Mouse (Mus musculus): ENCODE data around the gene Evi2a. TPM values are rescaled to one million over a fixed set of nuclear protein-coding genes. Genes with fewer than 3 reads are reported as not detected.

The Evi2a gene
- 1 to 10 TPM in 1 of 2 experiments, under 1 TPM in 1; 0.53 to 6.1 TPM for polyA plus RNA-seq (2012; fragmentation: generic; extraction: Trizol)

DNA sequence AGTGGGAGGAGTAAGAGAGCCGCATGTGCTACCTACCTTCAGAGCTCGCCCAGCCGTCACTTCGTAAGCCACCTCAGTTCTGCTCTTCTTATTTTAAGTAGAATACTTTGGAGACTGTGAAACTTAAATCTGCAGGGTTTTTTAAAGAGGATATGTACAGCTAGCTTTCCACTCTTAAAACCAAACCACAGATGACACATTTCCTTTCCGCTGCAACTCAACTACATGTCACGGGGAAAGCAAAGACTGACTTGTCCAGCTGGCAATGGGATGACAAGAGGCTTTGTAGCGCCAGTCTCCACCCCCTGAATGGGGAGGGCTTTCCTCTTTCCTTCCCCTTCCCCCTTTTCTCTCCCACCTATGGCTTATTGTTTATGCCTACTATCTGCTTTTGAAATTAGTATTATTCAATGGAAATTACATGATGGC, at the start of gene Evi2a, which contains the start of gene Evi2:
TSS of gene Evi2a (minus strand) at position 277 of the 429 bp plus-strand sequence.
TSS of gene Evi2 (minus strand) at position 257 of the 429 bp plus-strand sequence.

DNA sequence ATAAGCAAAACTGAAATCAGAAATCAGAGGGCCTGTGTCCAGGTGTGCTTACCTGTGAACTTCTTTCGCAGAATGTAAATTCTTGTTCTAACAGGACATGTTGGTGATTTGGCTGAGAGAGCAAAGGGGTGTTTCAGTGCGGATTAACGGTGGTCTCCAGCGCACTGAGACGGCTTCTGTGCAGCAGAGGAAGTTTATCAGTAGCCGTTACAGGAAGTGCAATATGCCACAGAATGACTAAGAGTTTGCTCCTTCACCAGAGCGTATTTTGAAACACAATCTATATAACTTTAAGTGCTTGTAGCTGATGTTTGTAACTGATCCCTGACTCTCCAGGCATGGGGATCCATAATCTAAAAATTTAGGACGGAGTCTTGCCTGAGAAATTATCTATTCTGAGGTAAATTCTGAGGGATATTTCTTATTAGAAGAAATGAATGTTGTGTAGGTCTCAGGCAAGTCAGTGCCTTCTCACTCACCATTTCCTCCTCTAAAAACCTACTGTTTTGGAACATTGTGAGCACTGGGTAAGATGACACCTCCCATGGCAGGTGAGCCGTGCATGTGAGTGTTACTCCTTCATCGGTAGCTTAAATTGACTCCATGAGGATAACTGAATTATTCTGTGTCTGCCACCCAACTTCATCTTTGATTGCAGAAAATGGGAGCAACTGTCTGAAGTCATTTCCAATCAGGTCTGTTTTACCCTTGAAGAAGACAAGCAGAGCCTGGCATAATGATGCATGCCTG, 6.7 kb downstream of the Evi2a start, which contains the start of gene Evi2b:
TSS of gene Evi2b (minus strand) at position 203 of the 750 bp plus-strand sequence.

DNA sequence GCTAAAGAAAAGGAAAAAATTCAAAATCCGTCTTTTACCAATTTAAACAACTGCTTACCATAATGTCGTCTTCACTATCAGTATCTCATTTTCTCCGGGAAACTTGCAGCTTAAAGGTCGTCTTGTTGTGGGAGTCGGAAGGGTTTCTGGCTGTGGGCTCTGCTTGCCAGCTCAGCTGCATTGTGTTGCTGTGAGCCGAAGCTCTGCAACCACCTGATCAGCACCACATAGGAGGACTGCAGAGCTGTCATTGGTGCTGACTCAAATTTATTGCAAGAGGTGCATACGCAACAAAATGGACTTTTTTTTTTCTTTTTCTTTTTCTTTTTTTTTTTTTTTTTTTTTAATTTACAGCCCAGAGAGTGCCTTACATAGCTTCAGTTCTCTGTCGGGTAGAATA, 26.6 kb downstream of the Evi2a start, which contains the start of gene Omg:
TSS of gene Omg (minus strand) at position 240 of the 400 bp plus-strand sequence.

Other genes with a start within 250 kb of the Evi2a start
- gene Gm9964, start 233.7 kb downstream of the Evi2a start, polyA plus RNA-seq (2012; fragmentation: generic; extraction: Trizol), result not detected
- 1 to 10 TPM; 1.2 to 5.4 TPM for gene Nf1, start 190.9 kb downstream of the Evi2a start, polyA plus RNA-seq (2012; fragmentation: generic; extraction: Trizol)
- gene Omg, start 26.5 kb downstream of the Evi2a start, polyA plus RNA-seq (2012; fragmentation: generic; extraction: Trizol), result under 1 TPM; 0.01 to 0.15 TPM
- under 1 TPM in 1 of 2 experiments, not detected in 1; 0.26 TPM for gene Evi2b, start 6.8 kb downstream of the Evi2a start, polyA plus RNA-seq (2012; fragmentation: generic; extraction: Trizol)
- under 1 TPM in 1 of 2 experiments, not detected in 1; 0.14 TPM for gene Evi2, start within 50 bp of the Evi2a start, polyA plus RNA-seq (2012; fragmentation: generic; extraction: Trizol)
- gene Rab11fip4, start 60.6 kb upstream of the Evi2a start, polyA plus RNA-seq (2012; fragmentation: generic; extraction: Trizol), result under 1 TPM; 0.01 to 0.07 TPM

Measured in C3H10T1/2 (cell line).